Mouse (Mus musculus): ENCODE results near the gene Zfp933. TPM values are rescaled to one million over a fixed set of nuclear protein-coding genes. Genes with fewer than 3 reads are reported as not detected.

The Zfp933 gene
- total RNA-seq, 2 experiments from 2014 or later: 0.96 to 2.6 TPM

Other genes starting within 250 kb of the Zfp933 start
- 0.96 TPM in 1 of 2 replicates, not detected in the other for gene Zfp979, start 205.9 kb downstream of the Zfp933 start, total RNA-seq (2015; ENCODE audit: low replicate concordance)
- 0.85 and 0.98 TPM in 2 replicates for gene Zfp979, start 205.9 kb downstream of the Zfp933 start, total RNA-seq (2017; ENCODE audit: low replicate concordance)
- not detected in 2 replicates for gene Zfp534, start 145.8 kb downstream of the Zfp933 start, total RNA-seq (2015; ENCODE audit: low replicate concordance)
- gene Zfp534, start 145.8 kb downstream of the Zfp933 start, total RNA-seq (2017; ENCODE audit: low replicate concordance): not detected in 2 replicates
- gene Zfp984, start 38.6 kb downstream of the Zfp933 start, total RNA-seq (2015; ENCODE audit: low replicate concordance): 23.8 and 32.3 TPM in 2 replicates
- 9.9 and 11.8 TPM in 2 replicates for gene Zfp984, start 38.6 kb downstream of the Zfp933 start, total RNA-seq (2017; ENCODE audit: low replicate concordance)
- 7.3 and 16.3 TPM in 2 replicates for gene Miip, start 20.4 kb upstream of the Zfp933 start, total RNA-seq (2015; ENCODE audit: low replicate concordance)
- gene Miip, start 20.4 kb upstream of the Zfp933 start, total RNA-seq (2017; ENCODE audit: low replicate concordance): 12.3 and 26.6 TPM in 2 replicates
- gene Fv1, start 20.6 kb upstream of the Zfp933 start, total RNA-seq (2015; ENCODE audit: low replicate concordance): not detected in 2 replicates
- 1.7 and 4.5 TPM in 2 replicates for gene Fv1, start 20.6 kb upstream of the Zfp933 start, total RNA-seq (2017; ENCODE audit: low replicate concordance)
- gene Mfn2, start 56.3 kb upstream of the Zfp933 start, total RNA-seq (2015; ENCODE audit: low replicate concordance): 5.2 and 5.6 TPM in 2 replicates
- 6.1 and 6.6 TPM in 2 replicates for gene Mfn2, start 56.3 kb upstream of the Zfp933 start, total RNA-seq (2017; ENCODE audit: low replicate concordance)
- 1.5 and 2.1 TPM in 2 replicates for gene Plod1, start 88.4 kb upstream of the Zfp933 start, total RNA-seq (2015; ENCODE audit: low replicate concordance)
- gene Plod1, start 88.4 kb upstream of the Zfp933 start, total RNA-seq (2017; ENCODE audit: low replicate concordance): 2.4 and 2.6 TPM in 2 replicates
- gene 2510039O18Rik, start 92.5 kb upstream of the Zfp933 start, total RNA-seq (2015; ENCODE audit: low replicate concordance): 12.1 and 14.4 TPM in 2 replicates
- 9.6 and 11.1 TPM in 2 replicates for gene 2510039O18Rik, start 92.5 kb upstream of the Zfp933 start, total RNA-seq (2017; ENCODE audit: low replicate concordance)
- not detected in 2 replicates for gene Nppb, start 137.4 kb upstream of the Zfp933 start, total RNA-seq (2015; ENCODE audit: low replicate concordance)
- gene Nppb, start 137.4 kb upstream of the Zfp933 start, total RNA-seq (2017; ENCODE audit: low replicate concordance): not detected in 2 replicates
- not detected in 2 replicates for gene Nppa, start 152.4 kb upstream of the Zfp933 start, total RNA-seq (2015; ENCODE audit: low replicate concordance)
- not detected in 2 replicates for gene Nppa, start 152.4 kb upstream of the Zfp933 start, total RNA-seq (2017; ENCODE audit: low replicate concordance)
- 0.63 and 2.1 TPM in 2 replicates for gene Clcn6, start 190.5 kb upstream of the Zfp933 start, total RNA-seq (2015; ENCODE audit: low replicate concordance)
- 2.0 and 3.1 TPM in 2 replicates for gene Clcn6, start 190.5 kb upstream of the Zfp933 start, total RNA-seq (2017; ENCODE audit: low replicate concordance)
- gene Mthfr, start 190.7 kb upstream of the Zfp933 start, total RNA-seq (2015; ENCODE audit: low replicate concordance): 1.0 and 5.4 TPM in 2 replicates
- 4.9 and 7.7 TPM in 2 replicates for gene Mthfr, start 190.7 kb upstream of the Zfp933 start, total RNA-seq (2017; ENCODE audit: low replicate concordance)
- 4.6 and 7.3 TPM in 2 replicates for gene Agtrap, start 239.7 kb upstream of the Zfp933 start, total RNA-seq (2015; ENCODE audit: low replicate concordance)
- gene Agtrap, start 239.7 kb upstream of the Zfp933 start, total RNA-seq (2017; ENCODE audit: low replicate concordance): 7.4 and 9.2 TPM in 2 replicates